Mouse (Mus musculus) ZHBTc4 (cell line): Measurements from ENCODE around the gene Syde2.
"Not testable (repeated sequence)": the region's sequence is repeated elsewhere in the genome, so short reads cannot be mapped to it uniquely, and the experiment has no call there.

Source experiments
- DNase-seq: peaks from one replicate; pipeline ENCODE4 v3.0.0-alpha.2; 2011; ENCODE audit warnings: low read depth, low spot score

Syde2 gene

DNA sequence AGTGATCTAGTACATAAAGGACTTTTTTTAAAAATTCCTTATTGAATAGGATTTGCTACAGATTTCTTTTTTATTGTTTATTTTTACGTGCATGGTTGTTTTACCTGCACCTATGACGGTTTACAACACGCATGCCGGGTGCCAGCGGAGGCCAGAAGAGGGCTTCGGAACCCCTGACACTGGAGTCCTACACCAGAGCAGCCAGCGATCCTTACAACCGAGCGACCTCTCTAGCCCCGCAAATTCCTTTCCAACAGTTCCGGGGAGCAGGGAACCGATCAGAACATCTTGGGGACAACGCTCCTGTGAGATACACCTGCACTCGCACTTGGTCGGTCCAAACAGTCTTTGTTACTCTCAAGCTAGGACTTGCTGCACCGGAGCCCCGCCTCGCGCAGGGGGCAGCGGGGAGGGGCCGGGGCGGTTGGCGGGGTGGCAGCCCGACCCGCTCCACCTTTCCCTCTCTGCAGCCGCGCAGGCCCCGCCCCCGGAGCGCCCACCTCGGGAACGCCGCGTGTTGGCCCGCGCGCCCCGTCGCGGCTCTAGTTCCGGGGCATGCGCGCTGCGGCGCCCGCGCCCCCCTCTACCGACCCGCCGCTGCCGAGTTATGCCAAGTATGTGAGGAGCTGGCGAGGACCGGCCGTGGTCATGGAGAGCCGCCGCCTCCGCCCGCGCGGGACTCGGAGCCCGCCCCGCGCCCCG, at the start of gene Syde2:
TSS of gene Syde2 (plus strand) at position 603 of the 702 bp plus-strand sequence.
- DNase-seq: peak; percentile 93

DNA sequence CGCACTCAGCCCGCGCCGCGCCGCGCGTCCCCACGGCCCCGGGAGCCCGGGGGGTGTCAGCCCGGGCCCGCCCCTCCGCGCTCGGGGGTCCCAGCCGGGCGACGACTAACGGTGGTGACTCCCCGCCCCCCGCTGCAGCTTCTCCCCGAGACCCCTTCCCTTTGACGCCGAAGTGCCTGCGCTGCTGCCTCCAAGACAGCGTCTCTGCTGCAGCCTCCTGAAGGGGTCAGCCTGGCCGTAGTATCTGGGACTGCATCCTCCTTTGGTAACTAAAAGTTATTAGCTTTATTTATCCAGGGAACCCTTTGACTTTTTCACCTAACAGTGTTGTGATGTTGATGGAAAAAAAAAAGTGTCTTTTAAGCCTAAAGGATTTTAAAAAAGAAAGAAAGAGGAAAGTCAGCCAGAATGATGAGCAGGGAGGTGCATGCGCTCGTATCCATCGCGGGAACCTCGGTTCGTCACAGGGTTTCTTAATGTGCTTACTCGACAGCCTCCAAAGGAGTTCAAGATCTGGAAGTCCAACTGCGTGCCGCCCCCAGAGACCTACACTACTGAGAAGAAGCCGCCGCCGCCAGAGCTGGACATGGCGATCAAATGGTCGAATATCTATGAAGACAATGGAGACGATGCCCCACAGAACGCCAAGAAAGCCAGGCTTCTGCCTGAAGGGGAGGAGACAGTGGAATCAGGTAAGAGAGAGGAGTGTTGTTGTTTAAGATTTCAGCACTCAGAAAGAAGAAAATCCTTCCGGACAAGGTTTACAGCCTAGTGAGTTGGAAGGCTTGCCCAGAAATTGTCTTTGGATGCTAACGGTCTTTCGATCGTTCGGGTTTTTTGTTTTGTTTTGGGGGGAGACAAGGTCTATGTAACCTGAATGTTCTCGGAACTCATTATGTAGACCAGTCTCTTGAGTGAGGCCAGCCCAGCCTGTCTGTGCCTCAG, 49.0 kb upstream of the Syde2 start:
- DNase-seq: peak; percentile 42

DNA sequence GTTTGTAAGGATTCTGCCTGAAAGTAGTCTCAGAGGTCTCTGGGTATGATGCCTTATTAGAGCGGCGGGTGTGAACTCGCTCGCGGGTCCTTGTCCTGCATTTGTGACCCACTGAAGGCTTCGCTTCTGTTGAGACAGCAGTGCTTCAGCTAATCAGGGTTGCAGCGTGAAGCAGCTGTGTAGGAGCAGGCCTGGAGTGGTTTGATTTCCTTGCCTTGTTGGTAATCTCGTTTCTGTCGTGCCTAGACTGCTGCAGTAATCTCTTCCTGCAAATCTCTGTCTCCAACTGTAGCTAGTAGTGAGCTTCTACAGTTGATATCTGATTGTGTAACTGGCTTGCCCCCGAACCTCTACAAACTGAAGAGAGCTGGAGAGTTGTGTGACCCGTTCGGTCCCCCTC, 48.3 kb upstream of the Syde2 start:
- DNase-seq: no peak

DNA sequence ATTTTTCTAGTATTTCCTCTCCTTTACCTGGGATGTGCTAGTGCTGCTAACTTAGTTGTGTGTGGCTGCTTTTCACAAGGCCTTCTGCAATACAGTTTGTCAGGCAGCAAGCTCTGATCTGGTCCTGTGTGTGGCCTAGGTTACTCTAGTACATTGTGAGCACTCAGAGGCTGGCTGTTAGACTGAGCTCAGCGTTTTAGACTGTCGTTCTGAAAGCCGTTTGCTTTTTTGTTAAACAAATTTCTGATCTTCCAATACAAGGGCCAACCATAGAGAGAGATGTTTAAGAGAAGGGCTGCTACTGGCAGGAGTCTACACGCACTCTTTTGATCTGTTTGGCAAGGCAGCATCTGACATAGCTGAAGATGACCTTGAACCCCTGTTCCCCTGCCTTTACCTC, 47.7 kb upstream of the Syde2 start:
- DNase-seq: peak; percentile 60

DNA sequence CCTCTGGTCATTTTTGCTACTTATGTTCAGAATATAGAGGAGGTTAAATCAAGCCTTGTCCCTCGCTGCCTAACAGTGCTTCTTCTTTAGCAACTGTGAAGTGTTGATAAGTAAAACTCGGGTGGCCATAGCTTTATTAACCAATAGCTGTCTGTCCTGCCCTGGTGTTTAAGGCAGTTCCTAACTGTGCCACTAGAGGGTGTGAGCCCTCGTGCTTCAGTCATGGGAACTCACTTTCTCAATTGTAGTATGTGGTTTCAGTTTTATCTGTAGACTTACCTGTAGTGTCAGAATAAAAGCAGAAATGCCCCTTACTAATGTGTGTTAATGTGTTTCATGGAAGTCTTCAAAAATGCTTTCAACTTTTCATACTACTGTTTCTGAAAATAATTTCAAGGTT, 45.7 kb upstream of the Syde2 start:
- DNase-seq: peak; percentile 86

DNA sequence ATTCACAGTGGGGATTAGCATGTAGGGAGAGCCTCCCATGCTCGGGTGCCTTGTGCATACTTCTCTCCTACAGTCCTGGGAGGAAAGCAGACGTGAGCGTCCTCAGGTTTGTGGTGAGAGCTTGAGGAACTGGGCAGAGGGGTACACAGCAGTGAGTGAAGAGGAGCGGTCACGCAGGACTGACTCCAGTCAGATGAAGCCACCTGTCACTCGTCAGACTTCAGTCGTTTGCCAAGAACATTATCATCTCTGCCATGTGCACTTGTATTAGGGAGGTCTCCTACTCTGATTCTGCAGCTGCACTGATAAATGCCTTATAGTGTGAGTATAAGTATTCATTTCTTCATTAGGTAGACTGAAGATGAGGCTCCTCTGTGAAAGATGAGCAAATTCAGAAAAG, 43.3 kb upstream of the Syde2 start:
- DNase-seq: no peak

DNA sequence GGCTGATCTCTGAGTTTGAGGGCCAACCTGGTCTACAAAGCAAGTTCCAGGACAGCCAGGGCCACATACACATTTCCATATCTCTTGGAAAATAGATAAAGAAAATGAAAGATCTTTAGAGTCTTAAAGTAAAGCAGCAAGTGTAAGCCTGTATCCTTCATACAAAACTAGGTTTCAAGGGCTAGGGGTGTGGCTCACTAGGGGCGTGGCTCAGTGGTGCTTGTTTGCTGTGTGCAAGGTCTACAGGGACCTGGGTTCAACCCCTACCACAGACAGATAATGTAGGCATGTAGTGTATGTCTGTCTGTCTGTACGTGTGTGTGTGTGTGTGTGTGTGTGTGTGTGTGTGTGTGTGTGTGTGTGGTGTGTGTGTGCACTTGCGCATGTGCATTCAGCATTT, 41.8 kb upstream of the Syde2 start:
- no peak for DNase-seq

DNA sequence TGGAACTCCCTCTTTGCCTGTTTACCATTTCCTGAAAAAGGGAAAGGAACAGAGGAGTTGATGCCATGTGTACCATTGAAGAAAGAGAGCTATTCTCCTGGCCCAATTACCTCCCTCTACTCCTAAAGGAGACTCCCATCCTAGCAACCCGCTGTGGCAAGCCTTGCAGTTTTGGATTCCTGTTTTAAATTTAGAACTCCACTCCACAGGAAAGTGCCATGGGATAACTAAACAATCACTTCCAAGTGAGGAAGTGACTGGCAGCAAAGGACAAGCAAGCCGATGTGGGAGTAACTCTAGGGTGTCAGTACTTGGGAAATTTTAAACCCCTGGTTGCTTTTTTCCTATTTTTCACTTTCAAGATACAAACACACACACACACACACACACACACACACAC, 41.0 kb upstream of the Syde2 start:
- DNase-seq: no peak

DNA sequence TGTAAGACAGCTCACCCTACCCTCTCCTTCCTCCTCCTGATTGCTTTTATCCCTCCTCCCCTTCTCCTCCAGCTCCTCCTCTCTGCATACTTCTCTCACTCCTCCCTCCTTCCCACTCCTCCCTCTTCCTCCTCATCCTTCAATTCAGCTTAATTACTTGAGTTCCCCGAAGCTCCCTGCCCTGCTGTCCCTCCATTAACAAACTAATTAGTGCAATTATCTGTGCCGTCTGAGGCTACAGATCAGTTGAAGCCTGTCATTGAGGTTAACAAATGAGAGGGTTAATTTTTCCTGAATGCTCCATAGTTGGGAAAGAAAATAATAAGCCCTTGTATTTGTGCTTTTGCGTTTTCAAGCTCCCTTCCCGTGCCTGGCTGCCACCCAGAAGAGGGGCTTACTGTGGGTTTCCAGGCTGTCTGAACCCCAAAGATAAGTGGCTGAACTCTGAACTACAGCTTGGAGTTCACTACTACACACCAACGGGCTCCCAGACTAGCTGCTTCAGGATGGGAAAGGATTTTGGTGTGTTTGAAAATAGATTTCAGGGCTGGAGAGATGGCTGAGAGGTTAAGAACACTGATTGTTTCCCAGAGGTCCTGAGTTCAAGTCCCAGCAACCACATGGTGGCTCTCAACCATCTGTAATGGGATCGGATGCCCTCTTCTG, 40.0 kb upstream of the Syde2 start:
- no peak for DNase-seq

DNA sequence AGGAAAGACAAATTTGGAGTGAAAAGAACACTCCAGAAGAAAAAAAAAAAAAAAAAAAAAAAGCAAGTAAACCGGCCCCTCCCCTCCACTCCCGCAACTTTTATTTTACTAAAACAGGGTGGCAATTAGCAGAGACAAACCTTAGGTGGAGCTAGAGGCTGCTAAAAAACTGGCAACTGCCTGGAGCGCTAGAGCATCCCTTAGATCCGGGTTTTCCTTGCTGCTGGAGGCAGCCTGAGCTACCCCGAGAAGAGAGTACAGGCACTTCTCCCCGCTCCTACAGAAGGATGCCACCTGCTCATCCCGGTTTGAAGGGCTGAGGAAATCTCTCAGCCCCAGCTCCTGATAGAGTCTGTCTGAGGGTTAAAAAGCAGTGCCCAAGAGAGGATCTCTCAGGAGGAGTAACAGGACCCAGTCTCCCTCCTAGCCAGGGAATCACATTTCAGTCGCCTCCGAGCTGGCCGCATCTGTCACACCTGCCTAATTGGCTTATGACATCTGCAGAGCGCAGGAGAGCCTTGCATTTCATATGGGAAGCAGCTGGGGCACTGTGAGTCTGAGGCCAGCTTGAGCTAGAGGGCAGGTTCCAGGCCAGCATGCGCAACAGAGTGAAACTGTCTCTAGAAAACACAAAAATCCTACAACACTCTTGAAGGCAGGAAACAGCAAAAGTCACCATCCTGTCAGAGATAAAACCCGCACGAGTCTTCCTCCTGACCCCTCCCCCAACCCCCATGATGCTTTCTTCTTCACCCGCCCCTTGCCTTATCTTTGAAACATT, 37.4 kb upstream of the Syde2 start:
- DNase-seq: peak; percentile 84

DNA sequence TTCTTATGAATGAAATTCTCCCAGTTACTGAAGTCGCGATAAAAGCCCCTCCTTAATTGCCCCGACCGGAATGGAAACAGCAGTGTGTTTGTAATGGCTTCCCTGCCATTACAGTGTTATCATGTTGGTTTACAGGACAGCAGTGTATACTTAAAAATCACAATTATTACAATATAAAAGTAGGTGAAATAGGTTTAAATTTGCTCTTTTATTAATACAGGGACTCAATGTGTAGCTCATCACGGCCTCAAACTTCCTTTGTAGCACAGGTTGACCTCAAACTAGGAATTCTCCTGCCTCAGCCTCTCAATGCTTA, 36.9 kb upstream of the Syde2 start:
- DNase-seq: no peak

DNA sequence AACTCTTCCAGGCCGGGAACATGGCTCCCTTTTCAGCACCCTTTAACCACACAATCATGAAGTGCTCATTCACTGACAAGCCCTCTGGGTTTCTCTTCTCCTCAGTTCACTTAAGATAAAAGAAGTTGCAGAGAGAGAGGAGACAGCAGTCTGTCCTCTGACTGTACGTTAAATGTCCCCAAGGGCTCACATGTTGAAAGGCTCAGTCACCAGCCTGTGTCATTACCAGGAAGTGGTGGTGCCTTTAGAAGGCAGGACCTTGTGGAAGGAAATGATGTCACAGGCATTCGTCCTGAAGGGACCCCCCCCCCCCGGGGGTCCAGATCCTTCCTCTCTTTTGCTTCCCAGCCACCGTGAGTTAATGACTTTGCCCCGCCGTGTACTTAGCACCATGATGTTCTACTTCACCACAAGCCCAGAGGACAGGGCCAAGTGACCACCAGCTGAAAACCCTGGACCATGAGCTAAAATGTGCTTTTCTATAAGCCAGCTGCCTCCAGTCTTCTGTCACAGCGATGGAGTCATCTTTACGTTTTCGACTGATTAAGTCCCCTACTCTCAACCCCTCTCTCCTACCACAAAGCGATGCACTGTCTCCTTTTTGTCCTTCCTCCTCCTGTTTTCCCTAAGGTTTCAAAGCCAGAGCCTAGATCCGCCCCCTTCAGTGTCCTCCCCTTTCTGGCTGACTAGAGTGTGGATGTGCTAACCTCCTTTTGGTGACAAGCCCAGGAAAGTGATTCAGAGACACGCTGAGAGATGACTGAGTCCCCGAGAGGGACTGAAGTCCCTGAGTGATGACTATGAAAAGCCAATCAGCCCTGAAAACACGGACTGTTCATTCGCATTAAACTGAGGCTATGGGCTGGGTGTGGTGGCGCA, 36.1 kb upstream of the Syde2 start:
- DNase-seq: no peak

DNA sequence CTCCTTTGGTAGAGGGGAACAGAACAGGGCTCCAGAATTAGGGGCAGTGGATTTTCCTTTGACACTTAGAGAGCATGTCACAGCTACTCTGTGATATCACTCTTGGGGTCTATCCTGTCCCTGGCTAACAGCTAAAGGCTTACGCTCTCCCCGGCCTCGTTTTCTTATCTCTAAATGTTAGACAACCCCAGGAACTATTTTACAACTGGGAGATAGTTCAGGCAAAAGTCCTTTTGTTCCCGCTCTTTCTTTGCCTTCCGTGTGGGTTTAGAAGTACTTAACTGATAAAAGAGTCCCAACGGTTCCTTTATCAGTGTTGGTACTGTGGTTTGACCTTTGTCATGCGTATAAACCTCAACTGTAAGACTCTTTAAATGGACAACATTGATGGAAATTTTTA, 34.7 kb upstream of the Syde2 start:
- DNase-seq: no peak

DNA sequence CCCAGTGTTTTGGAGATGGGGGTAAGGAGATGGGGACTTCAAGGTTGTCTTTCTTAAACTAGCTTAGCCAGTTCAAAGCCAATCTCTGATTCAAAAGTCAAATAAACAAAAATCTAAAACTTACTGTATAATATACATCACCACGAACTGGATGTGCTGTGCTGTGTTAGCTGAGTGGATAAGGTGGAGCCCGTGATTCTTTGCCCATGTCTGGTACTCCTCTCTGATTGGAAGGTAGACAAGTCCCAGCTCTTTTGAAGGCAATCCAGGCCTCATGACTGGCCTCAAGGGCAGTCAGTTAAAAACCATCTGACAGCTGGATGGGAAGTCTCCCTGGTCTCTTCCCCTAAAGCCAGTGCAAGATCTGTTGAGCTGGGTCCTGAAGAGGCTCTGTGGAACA, 34.3 kb upstream of the Syde2 start:
- DNase-seq: no peak

DNA sequence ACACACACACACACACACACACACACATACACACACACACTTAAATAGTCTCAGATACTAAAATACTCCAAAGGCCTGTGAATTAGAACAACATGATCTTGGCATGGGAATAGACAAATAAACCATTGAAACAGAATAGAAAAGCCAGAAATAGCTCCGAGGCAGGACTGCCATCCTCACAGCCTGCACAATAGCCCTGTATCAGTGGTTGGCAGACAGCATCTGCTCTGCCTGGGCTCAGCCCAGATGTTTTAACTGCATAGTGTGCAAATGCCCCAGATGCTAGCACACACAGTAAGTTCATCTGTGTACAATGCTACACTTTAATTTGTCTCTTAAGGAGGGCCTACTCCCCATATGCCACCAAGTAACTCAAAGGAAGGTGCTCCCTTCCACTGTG, 27.8 kb upstream of the Syde2 start:
- no peak for DNase-seq

DNA sequence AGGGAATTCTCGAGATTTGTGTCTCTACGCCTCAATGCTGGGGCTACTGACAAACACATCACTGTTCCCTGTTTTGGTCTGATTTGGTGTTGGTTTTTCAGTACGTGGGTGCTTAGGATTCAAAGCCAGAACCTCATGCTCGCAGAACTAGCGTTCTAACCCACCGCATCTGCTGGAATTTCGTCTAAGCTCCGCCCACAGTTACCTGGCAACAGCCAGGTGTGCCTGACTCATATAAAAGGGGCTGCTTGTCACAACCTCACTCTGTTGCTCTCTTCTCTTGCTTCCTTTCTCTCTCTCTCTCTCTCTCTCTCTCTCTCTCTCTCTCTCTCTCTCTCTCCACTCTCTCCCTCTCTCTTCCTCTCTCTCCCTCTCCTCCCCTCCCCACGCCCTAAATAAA, 25.3 kb upstream of the Syde2 start:
- peak; percentile 58 for DNase-seq

DNA sequence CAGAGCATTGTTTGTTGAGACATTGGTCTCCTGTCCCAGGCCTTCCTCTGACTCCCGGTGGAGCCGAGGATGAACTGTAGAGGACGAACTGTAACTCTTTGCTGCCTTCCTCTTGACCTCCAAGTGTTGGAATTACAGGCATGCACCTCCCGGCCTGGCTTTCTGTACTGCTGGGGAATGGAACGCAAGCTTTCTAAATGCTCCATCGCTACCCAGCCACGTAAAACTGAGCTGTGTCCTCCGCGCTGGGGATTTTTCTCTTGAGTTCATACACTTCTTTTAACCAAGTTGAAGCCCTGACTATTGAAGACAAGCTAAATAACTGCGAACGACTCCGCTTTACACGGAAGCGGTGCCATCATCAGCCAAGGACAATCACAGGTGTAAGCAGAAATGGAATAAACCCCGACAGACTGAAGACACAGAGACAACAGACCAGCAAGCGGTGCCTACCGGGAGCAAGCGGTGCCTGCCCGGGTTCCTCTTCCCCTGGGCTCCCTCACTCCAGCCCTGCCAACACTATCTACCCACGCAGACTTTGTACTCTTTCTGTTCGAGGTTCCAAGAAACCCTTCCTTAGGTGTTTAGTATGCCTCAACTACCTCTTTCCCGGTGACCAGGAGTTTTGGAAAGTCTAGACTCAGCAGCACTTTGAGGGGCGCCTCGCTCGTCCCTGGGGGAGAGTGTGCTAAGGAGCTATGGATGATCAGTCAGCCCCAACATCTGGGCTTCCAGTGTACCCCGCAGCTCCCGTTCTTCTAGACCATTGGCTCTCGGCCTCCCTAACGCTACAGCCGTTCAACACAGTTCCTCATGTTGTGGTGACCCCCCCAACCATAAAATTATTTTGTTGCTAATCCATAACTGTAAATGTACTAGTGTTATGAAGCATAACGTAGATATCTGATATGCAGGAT, 24.3 kb upstream of the Syde2 start:
- DNase-seq: peak; percentile 51

DNA sequence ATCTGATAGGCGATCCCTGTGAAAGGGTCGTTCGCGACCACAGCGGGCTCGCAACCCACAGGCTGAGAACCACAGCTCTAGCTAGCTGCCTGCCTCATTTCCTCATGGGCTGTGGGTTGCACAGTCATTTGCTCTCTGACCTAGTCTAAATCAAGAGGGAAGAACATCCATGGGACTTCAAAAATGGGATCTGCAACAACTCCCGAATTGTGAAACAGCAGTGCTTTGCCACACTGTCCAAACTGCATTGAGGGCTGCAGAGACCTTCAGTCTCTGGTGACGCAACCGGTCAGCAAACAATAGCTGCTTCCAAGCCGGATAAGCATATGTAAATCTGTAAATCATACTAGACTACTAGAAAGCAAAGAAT, 23.7 kb upstream of the Syde2 start:
- no peak for DNase-seq

DNA sequence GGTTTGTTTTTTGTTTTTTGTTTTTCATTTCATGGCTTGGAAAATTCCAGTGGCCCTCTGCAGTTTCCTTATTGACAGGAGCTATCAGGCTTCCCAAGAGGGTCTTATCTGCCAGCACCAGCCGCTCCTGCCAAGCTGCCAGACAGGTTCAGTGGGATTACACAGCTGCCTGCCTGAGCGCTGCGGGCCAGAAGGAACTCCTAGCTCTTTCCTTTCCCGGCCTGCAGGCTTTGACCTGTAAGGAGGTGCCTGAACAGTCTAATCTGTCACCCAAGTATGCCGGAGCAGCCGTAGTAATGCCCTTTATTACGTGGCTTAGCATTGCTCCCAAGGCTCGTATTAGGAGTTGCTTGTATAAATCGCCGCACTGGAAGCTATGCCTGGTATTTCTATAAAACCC, 23.2 kb upstream of the Syde2 start:
- DNase-seq: no peak

DNA sequence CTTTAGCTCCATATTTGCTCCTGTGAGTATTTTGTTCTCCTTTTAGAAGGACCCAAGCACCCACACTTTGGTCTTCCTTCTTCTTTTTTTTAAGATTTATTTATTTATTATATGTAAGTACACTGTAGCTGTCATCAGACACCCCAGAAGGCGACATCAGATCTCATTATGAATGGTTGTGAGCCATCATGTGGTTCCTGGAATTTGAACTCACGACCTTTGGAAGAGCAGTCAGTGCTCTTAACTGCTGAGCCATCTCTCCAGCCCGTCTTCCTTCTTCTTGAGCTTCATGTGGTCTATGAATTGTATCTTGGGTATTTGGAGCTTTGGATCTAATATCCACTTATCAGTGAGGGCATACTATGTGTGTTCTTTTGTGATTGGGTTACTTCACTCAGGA, 22.1 kb upstream of the Syde2 start:
- DNase-seq: not testable (repeated sequence)
